Mouse (Mus musculus) liver, adult 2 months (tissue): ENCODE measurements around the gene Ebf1.

Source experiments
- CTCF ChIP-seq: fragments of 200-500 bp; IDR thresholded peaks from 2 replicates; pipeline ENCODE4 v1.5.1; 2011; ENCODE audit warnings: low read depth, low read length, control low read depth
- POLR2A ChIP-seq: fragments of 200-500 bp; IDR thresholded peaks from 2 replicates; pipeline ENCODE4 v1.6.1; 2011; ENCODE audit warnings: low read length, control low read depth; ENCODE audit not compliant: insufficient read depth; ENCODE audit errors: extremely low read depth

GRCm38 (mm10) chr11:44707381-44708289 is 90.5 kb downstream of the Ebf1 start:
- TF ChIP-seq CTCF (no peak), POLR2A (no peak)
